Mouse (Mus musculus): Measurements from ENCODE around the gene Gm49380. TPM values are rescaled to one million over a fixed set of nuclear protein-coding genes. Genes with fewer than 3 reads are reported as not detected.

The Gm49380 gene
- total and polyA plus RNA-seq, 3 experiments, result 0.21 to 0.23 TPM; not detected in 1

GRCm38 (mm10) chr9:44078136-44078797, 35.0 kb downstream of the Gm49380 start:
- TF ChIP-seq POLR2A (IDR thresholded peaks at IDR 0.05; ENCODE audit: insufficient read depth, low read depth, low read length), result no peak
- no peak for TF ChIP-seq EP300 (IDR thresholded peaks at IDR 0.05; ENCODE audit: insufficient read depth, low read depth, low read length)
- no peak for TF ChIP-seq CTCF (IDR thresholded peaks at IDR 0.05)
- Histone ChIP-seq H3K4me1 (ENCODE audit: control insufficient read depth, insufficient read depth, low read length) (peaks cover 13% of the 10 kb centered on the region), H3K36me3 (ENCODE audit: control insufficient read depth, insufficient read depth, low read length) (peaks cover 2% of the 10 kb centered on the region), H3K27ac (peak overlapping the region; percentile 86), H3K4me3 (peak overlapping the region; percentile 3; the same call in 1 of the 2 replicates), H3K27me3 (ENCODE audit: control insufficient read depth, insufficient read depth, low read length) (no peaks in the 10 kb centered on the region), H3K9ac (ENCODE audit: low read depth, low read length) (peak overlapping the region; percentile 54), H3K79me2 (replicated peaks; ENCODE audit: control insufficient read depth, insufficient read depth, low read length) (no peaks in the 10 kb centered on the region)
- intact Hi-C loops (cut with DNase I), result no loop called here
- DNase-seq, result no peak
- 60% methylated on average over 10 of the region's 10 CpGs for WGBS

GRCm38 (mm10) chr9:44077266-44077910, 35.9 kb downstream of the Gm49380 start:
- H3K27me3 ChIP-seq (ENCODE audit: control insufficient read depth, insufficient read depth, low read length), result no peaks in the 10 kb centered on the region
- H3K4me1 ChIP-seq (ENCODE audit: control insufficient read depth, insufficient read depth, low read length), result peaks cover 13% of the 10 kb centered on the region
- TF ChIP-seq CTCF (IDR thresholded peaks at IDR 0.05), result no peak
- no peak for TF ChIP-seq EP300 (IDR thresholded peaks at IDR 0.05; ENCODE audit: insufficient read depth, low read depth, low read length)
- TF ChIP-seq POLR2A (IDR thresholded peaks at IDR 0.05; ENCODE audit: insufficient read depth, low read depth, low read length), result no peak
- WGBS, result 60% methylated on average over 11 of the region's 11 CpGs
- H3K4me3 ChIP-seq, result peak overlapping the region; percentile 4; the same call in 1 of the 2 replicates
- DNase-seq, result peak in 1 of 2 experiments; percentile 26
- H3K79me2 ChIP-seq (replicated peaks; ENCODE audit: control insufficient read depth, insufficient read depth, low read length), result no peaks in the 10 kb centered on the region
- H3K27ac ChIP-seq, result peak overlapping the region; percentile 86
- H3K36me3 ChIP-seq (ENCODE audit: control insufficient read depth, insufficient read depth, low read length), result peaks cover 2% of the 10 kb centered on the region
- peak overlapping the region; percentile 43; the same call in 1 of the 2 replicates for H3K9ac ChIP-seq (ENCODE audit: low read depth, low read length)
- intact Hi-C loops (cut with DNase I), result no loop called here

- TF ChIP-seq EP300 (IDR thresholded peaks at IDR 0.05; ENCODE audit: insufficient read depth, low read depth, low read length) (no peak), CTCF (IDR thresholded peaks at IDR 0.05) (peak; percentile 74)
- Histone ChIP-seq H3K36me3 (ENCODE audit: control insufficient read depth, insufficient read depth, low read length) (peaks cover 2% of the 10 kb centered on the region; the same call in 1 of the 2 replicates), H3K27me3 (ENCODE audit: control insufficient read depth, insufficient read depth, low read length) (no peaks in the 10 kb centered on the region), H3K4me3 (no peak overlapping the region; the same call in 1 of the 2 replicates), H3K27ac (peak overlapping the region; percentile 86), H3K4me1 (ENCODE audit: control insufficient read depth, insufficient read depth, low read length) (peaks cover 13% of the 10 kb centered on the region), H3K9ac (ENCODE audit: low read depth, low read length) (no peak overlapping the region), H3K79me2 (replicated peaks; ENCODE audit: control insufficient read depth, insufficient read depth, low read length) (no peaks in the 10 kb centered on the region)
- 13% methylated on average over 5 of the region's 5 CpGs for WGBS
- peak in 1 of 2 experiments; percentile 70 for DNase-seq
- intact Hi-C loops (cut with DNase I), result no loop called here
These were observed 36.6 kb downstream of the Gm49380 start for GRCm38 (mm10) chr9:44076764-44077120.

- no peak overlapping the region for H3K4me3 ChIP-seq
- WGBS, result 61% methylated on average over 16 of the region's 16 CpGs
- H3K27ac ChIP-seq, result peak overlapping the region; percentile 21
- DNase-seq, result no peak
- H3K27me3 ChIP-seq (ENCODE audit: control insufficient read depth, insufficient read depth, low read length), result no peaks in the 10 kb centered on the region
- TF ChIP-seq POLR2A (IDR thresholded peaks at IDR 0.05; ENCODE audit: insufficient read depth, low read depth, low read length), result no peak
- TF ChIP-seq CTCF (IDR thresholded peaks at IDR 0.05), result no peak
- TF ChIP-seq EP300 (IDR thresholded peaks at IDR 0.05; ENCODE audit: insufficient read depth, low read depth, low read length), result no peak
- H3K36me3 ChIP-seq (ENCODE audit: control insufficient read depth, insufficient read depth, low read length), result peaks cover 2% of the 10 kb centered on the region; the same call in 1 of the 2 replicates
- H3K9ac ChIP-seq (ENCODE audit: low read depth, low read length), result peak overlapping the region; percentile 23; the same call in 1 of the 2 replicates
- H3K79me2 ChIP-seq (replicated peaks; ENCODE audit: control insufficient read depth, insufficient read depth, low read length), result no peaks in the 10 kb centered on the region
- intact Hi-C loops (cut with DNase I), result no loop called here
- H3K4me1 ChIP-seq (ENCODE audit: control insufficient read depth, insufficient read depth, low read length), result peaks cover 15% of the 10 kb centered on the region
These were observed 37.1 kb downstream of the Gm49380 start for GRCm38 (mm10) chr9:44075996-44076763.

GRCm38 (mm10) chr9:44075276-44075995, 37.9 kb downstream of the Gm49380 start:
- TF ChIP-seq CTCF (IDR thresholded peaks at IDR 0.05), result no peak
- H3K79me2 ChIP-seq (replicated peaks; ENCODE audit: control insufficient read depth, insufficient read depth, low read length), result no peaks in the 10 kb centered on the region
- no peaks in the 10 kb centered on the region for H3K27me3 ChIP-seq (ENCODE audit: control insufficient read depth, insufficient read depth, low read length)
- peaks cover 2% of the 10 kb centered on the region; the same call in 1 of the 2 replicates for H3K36me3 ChIP-seq (ENCODE audit: control insufficient read depth, insufficient read depth, low read length)
- H3K27ac ChIP-seq, result peak overlapping the region; percentile 21
- H3K4me3 ChIP-seq, result no peak overlapping the region
- WGBS, result 74% methylated on average over 24 of the region's 24 CpGs
- H3K4me1 ChIP-seq (ENCODE audit: control insufficient read depth, insufficient read depth, low read length), result peaks cover 15% of the 10 kb centered on the region
- H3K9ac ChIP-seq (ENCODE audit: low read depth, low read length), result no peak overlapping the region
- DNase-seq, result no peak
- intact Hi-C loops (cut with DNase I), result no loop called here
